Mouse (Mus musculus) gastrocnemius, adult 18-20 months (tissue): Measurements from ENCODE around the gene Pacs2. TPM values are rescaled to one million over a fixed set of nuclear protein-coding genes. Genes with fewer than 3 reads are reported as not detected.

Experiments
- DNase-seq: peaks from one replicate; pipeline ENCODE4 v3.0.0; 2021; ENCODE audit warnings: low spot score
- microRNA-seq: library from miRNA; unstranded; fragments of <30 nt; microRNA quantifications from one replicate; pipeline ENCODE4 v1.2.0, GENCODE M21; 2021
- total RNA-seq, 2 experiments: library from RNA; stranded (reverse); gene quantifications; 2 replicates each; pipeline ENCODE4 v1.2.3; 2021

The Pacs2 gene
- total RNA-seq, 2 experiments from 2014 or later: 33.7 to 35.0 TPM

- DNase-seq: peak; percentile 89
Observed at GRCm38 (mm10) chr12:113119516-113120410, 105.5 kb downstream of the Pacs2 start.

Small RNA genes lying within 50 kb of the gene (microRNA-seq; reads per million reads assigned to microRNA genes)
- gene Gm44471: not detected

Other genes starting within 250 kb of the Pacs2 start
- 1 to 10 TPM; 7.2 to 7.8 TPM for gene Ahnak2, start 211.9 kb upstream of the Pacs2 start, total RNA-seq
- gene Clba1, start 205.6 kb upstream of the Pacs2 start, total RNA-seq: under 1 TPM; 0.34 to 0.57 TPM
- gene Cdca4, start 185.1 kb upstream of the Pacs2 start, total RNA-seq: 1 to 10 TPM; 2.2 to 2.8 TPM
- under 1 TPM in 1 of 2 experiments, not detected in 1; 0.14 TPM for gene Gpr132, start 146.3 kb upstream of the Pacs2 start, total RNA-seq
- 10 to 100 TPM; 22.1 to 24.0 TPM for gene Jag2, start 84.7 kb upstream of the Pacs2 start, total RNA-seq
- gene Nudt14, start 72.4 kb upstream of the Pacs2 start, total RNA-seq: 1 to 10 TPM; 6.5 to 7.6 TPM
- gene Btbd6, start 38.0 kb upstream of the Pacs2 start, total RNA-seq: 10 to 100 TPM; 19.6 to 20.4 TPM
- 10 to 100 TPM; 17.8 to 18.5 TPM for gene Brf1, start 13.8 kb upstream of the Pacs2 start, total RNA-seq
- gene Tex22, start 60.0 kb downstream of the Pacs2 start, total RNA-seq: under 1 TPM in 1 of 2 experiments, not detected in 1; 0.27 TPM
- 10 to 100 TPM; 38.0 to 41.7 TPM for gene Mta1, start 83.8 kb downstream of the Pacs2 start, total RNA-seq
- 10 to 100 TPM; 28.2 to 43.8 TPM for gene Crip2, start 125.7 kb downstream of the Pacs2 start, total RNA-seq
- 100 to 1,000 TPM in 1 of 2 experiments, 10 to 100 TPM in 1; 65.3 to 100 TPM for gene Crip1, start 131.8 kb downstream of the Pacs2 start, total RNA-seq
- not detected for gene Tedc1, start 141.9 kb downstream of the Pacs2 start, total RNA-seq
- gene Tmem121, start 171.4 kb downstream of the Pacs2 start, total RNA-seq: under 1 TPM in 1 of 2 experiments, not detected in 1; 0.14 TPM